Mouse (Mus musculus) kidney, adult 2 months (tissue): ENCODE results near the gene Syt15. TPM values are rescaled to one million over a fixed set of nuclear protein-coding genes. Genes with fewer than 3 reads are reported as not detected.
A peak's percentile ranks its signal among the peaks of the same experiment; 100 is the strongest.
"Not testable (repeated sequence)": the region's sequence is repeated elsewhere in the genome, so short reads cannot be mapped to it uniquely, and the experiment has no call there.

ENCODE experiments used
- DNase-seq: peaks from one replicate; pipeline ENCODE4 v3.0.0; 2021
- H3K27ac ChIP-seq: fragments of 200-500 bp; 2 replicates; pipeline ENCODE4 v1.5.1; 2012; ENCODE audit warnings: low read depth, low read length, control low read depth, inconsistent platforms; ENCODE audit not compliant: insufficient read depth
- H3K27me3 ChIP-seq: fragments of 200-500 bp; replicated peaks from 2 replicates; pipeline ENCODE4 v1.6.1; 2012; ENCODE audit warnings: mild to moderate bottlenecking, moderate library complexity, low read length, inconsistent platforms; ENCODE audit not compliant: control insufficient read depth, insufficient read depth
- H3K36me3 ChIP-seq: fragments of 200-500 bp; 2 replicates; pipeline ENCODE4 v1.6.1; 2012; ENCODE audit warnings: mild to moderate bottlenecking, moderate library complexity, low read length, inconsistent platforms; ENCODE audit not compliant: control insufficient read depth, insufficient read depth
- H3K4me1 ChIP-seq: fragments of 200-500 bp; 2 replicates; pipeline ENCODE4 v1.6.1; 2011; ENCODE audit warnings: low read length; ENCODE audit not compliant: control insufficient read depth, insufficient read depth
- H3K4me3 ChIP-seq: fragments of 200-500 bp; 2 replicates; pipeline ENCODE4 v1.5.1; 2011; ENCODE audit warnings: mild to moderate bottlenecking, low read depth, low read length, control low read depth; ENCODE audit not compliant: insufficient read depth
- CTCF ChIP-seq: fragments of 200-500 bp; conservative IDR thresholded peaks from 2 replicates; pipeline ENCODE4 v1.5.1; 2011; ENCODE audit warnings: low read depth, mild to moderate bottlenecking, control low read depth, low read length, moderate library complexity, mixed read lengths; ENCODE audit not compliant: insufficient read depth, insufficient read length
- POLR2A ChIP-seq: fragments of 200-500 bp; IDR thresholded peaks from one replicate; pipeline ENCODE4 v1.6.1; 2011; ENCODE audit warnings: low read depth, low read length, control low read depth
- WGBS: fragments of 180-500 bp; shearing (Covaris S2); methylation state at CpG from one replicate; pipeline ENCODE4 v1.1.7; 2018; 5-methylcytosine and 5-hydroxymethylcytosine counted together
- polyA plus RNA-seq: library from polyadenylated mRNA; depleted of rRNA; stranded (reverse); fragments of >200 nt; gene quantifications from 2 replicates; pipeline ENCODE4 v1.2.3, GENCODE M21; 2012

The Syt15 gene
- polyA plus RNA-seq, 1 experiment = 1.5 TPM

DNA sequence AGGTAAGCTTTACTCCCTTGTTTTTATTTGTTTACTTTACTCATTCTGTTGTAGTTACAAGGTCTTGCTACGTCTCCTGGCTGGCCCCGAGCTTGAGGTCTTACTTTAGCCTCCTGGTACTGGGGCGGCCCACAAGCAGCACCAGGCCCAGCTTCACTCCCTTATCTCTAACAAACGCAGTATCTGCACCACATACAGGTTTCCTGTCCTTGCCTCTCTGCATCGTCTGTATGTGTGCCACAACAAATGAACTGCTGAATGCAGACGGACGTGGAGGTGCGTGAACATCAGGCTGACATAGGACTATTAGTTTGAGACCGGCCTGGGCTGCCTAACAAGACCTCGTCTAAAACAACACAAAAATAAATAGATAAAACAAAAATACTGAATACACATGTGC lies 20.9 kb downstream of the Syt15 start:
- H3K27me3 ChIP-seq = no peaks in the 10 kb centered on the region
- 83% methylated on average over 10 of the region's 10 CpGs for WGBS
- H3K4me1 ChIP-seq = no peaks in the 10 kb centered on the region
- no peak for DNase-seq
- TF ChIP-seq CTCF = no peak
- no peak for TF ChIP-seq POLR2A
- H3K36me3 ChIP-seq = no peaks in the 10 kb centered on the region
- no peak overlapping the region for H3K4me3 ChIP-seq
- H3K27ac ChIP-seq = no peak overlapping the region

DNA sequence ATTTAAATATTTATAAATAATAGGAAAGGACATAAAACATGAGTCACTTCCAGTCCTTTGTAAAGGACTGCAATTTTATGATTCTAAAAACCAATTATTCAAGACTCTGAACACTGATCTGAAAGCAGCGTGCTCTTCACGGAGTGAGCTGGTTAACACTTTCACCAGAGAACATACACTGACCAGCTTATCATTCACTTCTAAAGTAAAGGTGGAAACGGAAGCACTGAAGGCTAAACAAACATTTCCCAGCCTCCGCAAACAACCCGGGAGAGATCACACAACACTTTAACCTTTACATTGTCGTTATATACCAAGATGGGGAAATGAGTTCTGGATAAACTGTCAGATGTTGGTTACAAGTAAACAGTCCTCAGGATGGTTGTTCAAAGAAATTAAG lies 21.3 kb downstream of the Syt15 start:
- 71% methylated on average over 6 of the region's 6 CpGs for WGBS

DNA sequence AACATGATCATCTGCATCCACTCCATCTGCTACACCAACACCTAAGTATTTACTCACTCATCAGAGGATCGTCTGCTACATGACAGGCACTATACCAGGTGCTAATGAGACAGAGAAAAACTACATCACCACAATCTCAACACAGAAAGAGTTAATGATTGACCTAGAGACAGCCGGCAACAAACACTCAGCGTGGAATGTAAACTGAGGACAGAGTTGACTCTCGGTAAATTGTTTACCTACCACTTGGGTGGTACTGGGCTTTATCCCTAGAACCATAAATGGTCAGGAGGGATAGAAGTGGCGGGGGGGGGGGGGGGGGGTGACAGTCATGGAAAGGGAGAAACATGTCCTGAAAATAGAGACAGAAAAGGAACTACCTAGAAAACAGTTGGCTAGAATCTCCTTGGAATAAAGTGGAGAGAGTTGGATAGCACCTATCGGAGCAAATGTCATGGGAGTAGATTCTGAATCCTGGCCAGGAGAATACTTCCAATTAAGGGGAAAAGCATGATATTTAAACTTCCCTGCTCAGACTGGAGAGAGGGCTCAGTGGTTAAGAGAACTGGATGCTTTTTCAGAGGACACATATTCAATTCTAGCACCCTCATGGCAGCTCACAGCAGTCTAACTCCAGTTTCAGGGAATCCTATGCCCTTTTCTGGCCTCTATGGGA lies 33.2 kb downstream of the Syt15 start:
- Histone ChIP-seq H3K4me3 (no peak overlapping the region), H3K27me3 (no peaks in the 10 kb centered on the region), H3K4me1 (no peaks in the 10 kb centered on the region), H3K36me3 (no peaks in the 10 kb centered on the region), H3K27ac (no peak overlapping the region)
- no peak for DNase-seq
- 52% methylated on average over 6 of the region's 6 CpGs for WGBS
- TF ChIP-seq CTCF = no peak
- TF ChIP-seq POLR2A = no peak

More for the DNA sequence above, 21.3 kb downstream of the Syt15 start:
- Histone ChIP-seq H3K36me3 (no peaks in the 10 kb centered on the region), H3K4me1 (no peaks in the 10 kb centered on the region), H3K4me3 (no peak overlapping the region), H3K27ac (no peak overlapping the region), H3K27me3 (no peaks in the 10 kb centered on the region)
- no peak for DNase-seq
- TF ChIP-seq CTCF (no peak), POLR2A (no peak)

DNA sequence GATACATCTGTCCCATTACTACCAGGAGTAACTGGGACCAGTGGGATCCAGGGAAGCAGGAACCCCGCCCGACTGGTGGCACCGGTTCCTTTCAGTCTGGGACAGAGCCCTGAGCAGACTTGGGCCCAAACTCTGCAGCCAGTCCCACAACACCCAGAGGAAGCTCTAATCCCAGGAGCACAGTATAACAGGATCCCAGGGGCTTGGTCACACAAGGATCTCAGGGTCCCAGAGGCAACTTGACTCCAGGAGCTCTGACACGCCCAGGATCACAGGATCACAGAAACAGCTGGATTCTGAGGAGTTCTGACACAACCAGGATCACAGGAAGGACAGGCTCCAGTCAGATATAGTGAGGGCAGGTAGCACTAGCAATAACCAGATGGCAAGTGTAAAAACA lies 33.9 kb downstream of the Syt15 start:
- TF ChIP-seq POLR2A (no peak), CTCF (no peak)
- no peak overlapping the region for H3K4me3 ChIP-seq
- no peaks in the 10 kb centered on the region for H3K4me1 ChIP-seq
- H3K36me3 ChIP-seq = no peaks in the 10 kb centered on the region
- no peak overlapping the region for H3K27ac ChIP-seq
- H3K27me3 ChIP-seq = no peaks in the 10 kb centered on the region
- no peak for DNase-seq
- WGBS = 84% methylated on average over 4 of the region's 4 CpGs

DNA sequence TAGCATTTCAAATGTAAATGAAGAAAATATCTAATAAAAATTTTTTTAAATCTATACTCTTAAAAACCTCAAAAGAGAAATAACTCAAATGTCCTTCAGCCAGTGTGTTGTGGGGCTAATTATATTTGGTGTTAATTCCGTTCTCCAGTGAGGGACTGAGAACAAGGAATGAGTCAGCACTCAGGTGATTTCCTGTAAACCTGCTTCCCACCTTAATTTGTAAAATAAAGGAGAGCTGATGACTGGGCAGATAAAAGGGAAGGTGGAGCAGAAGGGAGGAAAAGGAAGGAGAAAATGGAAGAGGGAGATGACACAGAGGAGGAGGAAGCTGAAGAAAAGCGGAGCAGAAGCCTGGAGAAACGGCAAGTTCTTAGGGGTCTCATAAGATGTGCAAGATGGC lies 39.1 kb downstream of the Syt15 start:
- WGBS = 83% methylated on average over 3 of the region's 3 CpGs
- H3K27ac ChIP-seq, H3K27me3 ChIP-seq, H3K4me1 ChIP-seq, H3K4me3 ChIP-seq, H3K36me3 ChIP-seq, DNase-seq: not testable (repeated sequence)

DNA sequence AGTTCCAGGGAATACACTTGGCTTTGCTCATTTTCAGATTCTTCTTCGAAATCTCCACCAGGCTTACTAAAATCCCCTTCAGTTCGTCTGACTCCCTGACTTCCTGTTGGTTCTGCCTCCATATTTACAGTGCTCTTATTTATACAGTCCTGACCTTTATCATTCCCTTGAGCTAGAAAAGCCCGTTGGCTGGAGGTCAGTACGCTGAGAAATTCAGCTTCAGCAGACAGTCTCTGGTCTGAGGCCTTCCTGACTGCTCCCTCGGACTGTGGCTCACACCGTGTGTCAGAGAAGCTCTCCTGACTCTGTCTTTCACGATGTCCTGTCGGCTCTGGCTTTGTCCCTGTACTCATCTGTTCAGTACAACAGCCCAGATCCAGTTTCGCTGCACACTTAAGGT lies 48.7 kb downstream of the Syt15 start:
- Histone ChIP-seq H3K27me3 (no peaks in the 10 kb centered on the region), H3K27ac (peak overlapping the region; percentile 31), H3K36me3 (no peaks in the 10 kb centered on the region), H3K4me3 (no peak overlapping the region), H3K4me1 (peaks cover 3% of the 10 kb centered on the region; the same call in 1 of the 2 replicates)
- 40% methylated on average over 9 of the region's 9 CpGs for WGBS
- peak; percentile 29 for DNase-seq
- TF ChIP-seq CTCF (no peak), POLR2A (no peak)

DNA sequence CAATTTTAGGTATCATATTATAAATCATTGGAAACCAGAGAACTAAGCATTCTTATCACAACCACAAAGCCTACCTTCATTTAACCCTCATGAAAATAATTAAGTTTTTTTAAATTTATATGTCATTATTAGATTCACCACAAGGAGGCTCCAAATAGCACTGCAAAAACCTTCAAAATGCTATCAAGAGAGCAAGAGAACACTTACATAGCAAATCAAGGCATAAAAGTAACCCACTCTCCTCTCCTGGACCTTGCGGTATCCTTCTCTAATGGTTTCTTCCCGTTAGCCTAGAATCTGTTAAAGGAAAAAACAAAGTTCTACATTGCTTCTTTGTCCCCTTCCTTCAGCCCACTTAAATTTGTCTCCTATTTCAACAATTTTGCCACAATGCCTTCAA lies 53.9 kb downstream of the Syt15 start:
- Histone ChIP-seq H3K27ac (no peak overlapping the region; the same call in 1 of the 2 replicates), H3K27me3 (no peaks in the 10 kb centered on the region), H3K36me3 (no peaks in the 10 kb centered on the region), H3K4me3 (no peak overlapping the region), H3K4me1 (peaks cover 6% of the 10 kb centered on the region)
- DNase-seq = peak; percentile 28
- TF ChIP-seq CTCF = 0 out of 2 replicates have a peak, but pooled peaks have one; percentile 4
- TF ChIP-seq POLR2A = no peak
- 35% methylated on average over 2 of the region's 2 CpGs for WGBS

DNA sequence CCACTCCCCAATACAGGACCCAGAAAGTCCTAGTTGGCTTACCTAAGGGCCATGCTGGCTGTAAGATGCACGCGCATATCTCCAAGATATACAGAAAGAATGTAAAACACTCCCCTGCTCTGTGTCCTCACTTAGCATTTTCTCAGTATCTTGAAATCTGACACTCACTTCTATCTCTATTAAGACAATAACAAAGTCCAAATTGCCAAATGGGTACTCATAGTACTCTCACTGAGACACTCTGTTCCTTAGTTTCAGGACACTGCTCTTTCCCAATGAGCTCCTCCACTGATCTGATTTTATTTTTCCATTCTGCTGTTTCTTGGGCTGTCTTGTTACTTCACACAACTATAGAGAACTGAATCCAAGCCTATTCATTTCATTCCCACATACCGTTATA lies 54.7 kb downstream of the Syt15 start:
- 88% methylated on average over 3 of the region's 3 CpGs for WGBS
- Histone ChIP-seq H3K27ac (no peak overlapping the region; the same call in 1 of the 2 replicates), H3K4me3 (no peak overlapping the region), H3K36me3 (no peaks in the 10 kb centered on the region), H3K4me1 (peaks cover 3% of the 10 kb centered on the region; the same call in 1 of the 2 replicates), H3K27me3 (no peaks in the 10 kb centered on the region)
- TF ChIP-seq CTCF (no peak), POLR2A (no peak)
- peak; percentile 28 for DNase-seq
